Mouse (Mus musculus): ENCODE data around the gene Mettl7b. TPM values are rescaled to one million over a fixed set of nuclear protein-coding genes. Genes with fewer than 3 reads are reported as not detected.

The Mettl7b gene
- polyA plus RNA-seq, 1 experiment from 2014 or later, result 0.10 TPM

GRCm38 (mm10) chr10:128931441-128931840 is 29.3 kb downstream of the Mettl7b start:
- H3K27ac ChIP-seq (ENCODE audit: low read length), result no peak overlapping the region
- no peaks in the 10 kb centered on the region for H3K36me3 ChIP-seq (ENCODE audit: insufficient read depth, low read length)
- ATAC-seq, result no peak

GRCm38 (mm10) chr10:128929638-128930378 is 31.0 kb downstream of the Mettl7b start:
- Histone ChIP-seq H3K9me3 (ENCODE audit: low read length) (no peaks in the 10 kb centered on the region), H3K4me2 (replicated peaks; ENCODE audit: low read depth, low read length) (no peak overlapping the region), H3K9ac (replicated peaks; ENCODE audit: low read depth) (no peak overlapping the region), H3K4me3 (ENCODE audit: low read depth, low read length) (no peak overlapping the region), H3K27ac (ENCODE audit: low read length) (peak overlapping the region; percentile 15; the same call in 1 of the 2 replicates), H3K27me3 (replicated peaks; ENCODE audit: insufficient read depth, low read length) (peaks cover 9% of the 10 kb centered on the region), H3K36me3 (ENCODE audit: insufficient read depth, low read length) (no peaks in the 10 kb centered on the region), H3K4me1 (ENCODE audit: insufficient read depth, low read depth, low read length) (peaks cover 8% of the 10 kb centered on the region; the same call in 1 of the 2 replicates)
- peak; percentile 86 for DNase-seq (ENCODE audit: low spot score)
- TF ChIP-seq EP300 (IDR thresholded peaks at IDR 0.05) (peak; percentile 87), CTCF (IDR thresholded peaks at IDR 0.05) (no peak)
- 34% methylated on average over 7 of the region's 7 CpGs for WGBS
- peak; percentile 95 for ATAC-seq

More at GRCm38 (mm10) chr10:128931441-128931840, 29.3 kb downstream of the Mettl7b start:
- Histone ChIP-seq H3K9ac (replicated peaks; ENCODE audit: low read depth) (no peak overlapping the region), H3K9me3 (ENCODE audit: low read length) (no peaks in the 10 kb centered on the region), H3K4me2 (replicated peaks; ENCODE audit: low read depth, low read length) (no peak overlapping the region), H3K27me3 (replicated peaks; ENCODE audit: insufficient read depth, low read length) (peaks cover 9% of the 10 kb centered on the region), H3K4me3 (ENCODE audit: low read depth, low read length) (no peak overlapping the region), H3K4me1 (ENCODE audit: insufficient read depth, low read depth, low read length) (peaks cover 12% of the 10 kb centered on the region; the same call in 1 of the 2 replicates)
- TF ChIP-seq CTCF (IDR thresholded peaks at IDR 0.05) (no peak), EP300 (IDR thresholded peaks at IDR 0.05) (no peak)
- 37% methylated on average over 2 of the region's 2 CpGs for WGBS
- DNase-seq (ENCODE audit: low spot score), result no peak

DNA sequence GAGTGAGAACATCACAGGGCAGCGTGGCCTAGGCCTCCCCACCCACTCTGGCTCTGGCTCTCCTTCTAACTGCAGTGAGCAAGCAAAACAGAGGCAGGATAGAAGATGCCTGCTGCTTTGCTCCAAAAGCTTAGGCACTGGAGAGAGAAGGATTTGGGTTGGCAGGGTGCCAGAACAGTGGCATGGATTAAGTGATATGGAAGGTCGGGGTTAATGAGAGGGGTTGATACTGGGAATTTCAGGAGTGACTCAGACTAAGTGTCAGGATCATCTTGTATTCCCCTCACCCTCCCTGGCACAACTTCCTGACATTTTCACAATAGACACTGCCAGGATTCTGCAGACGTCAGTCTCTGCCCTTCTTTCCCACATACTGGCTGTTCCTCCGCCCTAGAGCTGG is 32.4 kb downstream of the Mettl7b start:
- Histone ChIP-seq H3K9ac (replicated peaks; ENCODE audit: low read depth) (no peak overlapping the region), H3K4me1 (ENCODE audit: insufficient read depth, low read depth, low read length) (peaks cover 12% of the 10 kb centered on the region; the same call in 1 of the 2 replicates), H3K27ac (ENCODE audit: low read length) (no peak overlapping the region), H3K4me3 (ENCODE audit: low read depth, low read length) (no peak overlapping the region), H3K36me3 (ENCODE audit: insufficient read depth, low read length) (no peaks in the 10 kb centered on the region), H3K4me2 (replicated peaks; ENCODE audit: low read depth, low read length) (no peak overlapping the region), H3K27me3 (replicated peaks; ENCODE audit: insufficient read depth, low read length) (peaks cover 4% of the 10 kb centered on the region; the same call in 1 of the 2 replicates), H3K9me3 (ENCODE audit: low read length) (no peaks in the 10 kb centered on the region)
- 26% methylated on average over 4 of the region's 4 CpGs for WGBS
- TF ChIP-seq CTCF (IDR thresholded peaks at IDR 0.05) (no peak), EP300 (IDR thresholded peaks at IDR 0.05) (no peak)
- DNase-seq (ENCODE audit: low spot score) (no peak), ATAC-seq (no peak)

DNA sequence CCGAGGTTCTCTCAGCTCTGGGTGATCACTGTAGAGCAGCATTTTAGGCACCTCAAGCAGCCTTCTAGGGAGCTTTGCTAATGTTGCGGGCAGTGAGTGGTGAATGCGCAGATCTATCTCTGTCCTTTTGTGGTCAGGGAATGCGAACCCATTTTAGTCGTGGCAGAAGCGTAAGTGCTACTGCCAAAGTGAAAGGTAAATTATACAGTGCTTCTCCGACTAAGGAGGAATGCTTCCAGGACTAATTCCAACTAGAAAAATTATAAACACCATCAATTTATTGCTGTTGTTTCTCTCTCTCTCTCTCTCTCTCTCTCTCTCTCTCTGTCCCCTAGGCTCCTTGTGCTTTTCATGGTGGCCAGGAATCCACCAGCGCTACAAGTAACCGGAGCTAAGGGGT is 36.9 kb downstream of the Mettl7b start, which contains the start of gene Bloc1s1:
Gene Bloc1s1 (minus strand): TSS at position 101 of the 400 bp plus-strand sequence.
- H3K27me3 ChIP-seq (replicated peaks; ENCODE audit: insufficient read depth, low read length), result no peaks in the 10 kb centered on the region
- no peak for TF ChIP-seq CTCF (IDR thresholded peaks at IDR 0.05)
- TF ChIP-seq EP300 (IDR thresholded peaks at IDR 0.05), result no peak
- DNase-seq (ENCODE audit: low spot score) (no peak), ATAC-seq (no peak)
- WGBS, result 58% methylated on average over 9 of the region's 9 CpGs
- peak within 1 kb of the TSS; percentile 65 for H3K9ac ChIP-seq (replicated peaks; ENCODE audit: low read depth)
- H3K36me3 ChIP-seq (ENCODE audit: insufficient read depth, low read length), result peaks cover 3% of the 10 kb centered on the region; the same call in 1 of the 2 replicates
- H3K27ac ChIP-seq (ENCODE audit: low read length), result peak within 1 kb of the TSS; percentile 92
- H3K4me2 ChIP-seq (replicated peaks; ENCODE audit: low read depth, low read length), result peak within 1 kb of the TSS; percentile 67
- H3K4me3 ChIP-seq (ENCODE audit: low read depth, low read length), result peak within 1 kb of the TSS; percentile 62
- H3K9me3 ChIP-seq (ENCODE audit: low read length), result no peaks in the 10 kb centered on the region
- H3K4me1 ChIP-seq (ENCODE audit: insufficient read depth, low read depth, low read length), result peaks cover 20% of the 10 kb centered on the region; the same call in 1 of the 2 replicates

DNA sequence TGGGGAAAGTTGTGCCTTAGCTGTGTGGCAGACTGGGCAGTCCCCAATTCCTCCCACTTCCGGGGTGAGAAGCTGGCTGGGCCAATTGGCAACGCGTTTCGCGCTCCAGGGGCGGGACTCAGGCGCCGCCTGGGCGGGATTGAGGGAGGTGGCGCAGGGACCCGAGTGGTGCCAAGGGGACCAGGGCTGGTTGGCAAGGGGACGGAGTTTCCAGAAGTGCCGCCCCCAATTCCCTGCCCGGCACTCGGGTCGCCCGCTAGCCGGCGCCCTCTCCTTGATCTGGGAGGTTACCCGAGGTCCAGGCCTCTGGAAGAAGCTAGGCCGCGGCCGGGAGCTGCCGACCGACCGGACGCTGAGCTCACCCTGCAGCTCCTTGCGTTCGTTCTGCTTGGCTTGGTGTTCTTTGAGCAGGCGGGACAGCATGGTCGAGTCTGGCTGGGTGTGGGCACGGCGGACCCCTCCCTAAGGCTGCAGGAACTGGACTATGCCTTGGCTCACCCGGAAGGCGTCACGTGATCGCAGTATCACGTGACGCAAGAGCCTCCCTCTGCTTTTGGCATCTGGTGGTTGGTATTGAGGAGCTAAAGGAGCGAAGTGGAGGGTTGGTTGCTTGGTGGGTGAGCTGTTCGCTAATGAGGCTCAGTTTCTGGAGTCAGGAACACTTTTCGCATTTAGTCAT is 37.6 kb downstream of the Mettl7b start:
- H3K4me2 ChIP-seq (replicated peaks; ENCODE audit: low read depth, low read length), result peak overlapping the region; percentile 67
- H3K27me3 ChIP-seq (replicated peaks; ENCODE audit: insufficient read depth, low read length), result no peaks in the 10 kb centered on the region
- DNase-seq (ENCODE audit: low spot score) (peak; percentile 96), ATAC-seq (peak; percentile 97)
- H3K36me3 ChIP-seq (ENCODE audit: insufficient read depth, low read length), result peaks cover 3% of the 10 kb centered on the region; the same call in 1 of the 2 replicates
- WGBS, result 1% methylated on average over 40 of the region's 42 CpGs
- TF ChIP-seq CTCF (IDR thresholded peaks at IDR 0.05), result peak; percentile 65
- peak; percentile 66; the same call in 1 of the 2 replicates for TF ChIP-seq EP300 (IDR thresholded peaks at IDR 0.05)
- peaks cover 18% of the 10 kb centered on the region; the same call in 1 of the 2 replicates for H3K4me1 ChIP-seq (ENCODE audit: insufficient read depth, low read depth, low read length)
- H3K9me3 ChIP-seq (ENCODE audit: low read length), result no peaks in the 10 kb centered on the region
- H3K9ac ChIP-seq (replicated peaks; ENCODE audit: low read depth), result peak overlapping the region; percentile 65
- H3K4me3 ChIP-seq (ENCODE audit: low read depth, low read length), result peak overlapping the region; percentile 62
- peak overlapping the region; percentile 92 for H3K27ac ChIP-seq (ENCODE audit: low read length)

- Histone ChIP-seq H3K4me1 (ENCODE audit: insufficient read depth, low read depth, low read length) (peaks cover 18% of the 10 kb centered on the region; the same call in 1 of the 2 replicates), H3K4me2 (replicated peaks; ENCODE audit: low read depth, low read length) (peak within 1 kb of the TSS; percentile 67), H3K4me3 (ENCODE audit: low read depth, low read length) (peak within 1 kb of the TSS; percentile 62), H3K9ac (replicated peaks; ENCODE audit: low read depth) (peak within 1 kb of the TSS; percentile 65), H3K27ac (ENCODE audit: low read length) (peak within 1 kb of the TSS; percentile 92), H3K9me3 (ENCODE audit: low read length) (no peaks in the 10 kb centered on the region), H3K36me3 (ENCODE audit: insufficient read depth, low read length) (peaks cover 6% of the 10 kb centered on the region), H3K27me3 (replicated peaks; ENCODE audit: insufficient read depth, low read length) (no peaks in the 10 kb centered on the region)
- ATAC-seq (no peak), DNase-seq (ENCODE audit: low spot score) (no peak)
- TF ChIP-seq CTCF (IDR thresholded peaks at IDR 0.05) (no peak), EP300 (IDR thresholded peaks at IDR 0.05) (no peak)
- WGBS, result 11% methylated on average over 1 of the region's 1 CpGs
These were observed 38.1 kb downstream of the Mettl7b start, which contains the start of gene Rdh5 for GRCm38 (mm10) chr10:128922822-128923012. TSS of gene Rdh5 (minus strand) at chr10:128922888.
